Mouse (Mus musculus) brain, adult 2 months (tissue): ENCODE data around the gene Wdr34.
"Not testable (repeated sequence)": the region's sequence is repeated elsewhere in the genome, so short reads cannot be mapped to it uniquely, and the experiment has no call there.

Experiments used
- DNase-seq: peaks from one replicate; pipeline ENCODE4 v3.0.0; 2011; ENCODE audit warnings: low read depth, low spot score

Gene Wdr34

GRCm38 (mm10) chr2:30066046-30066901 is 17.6 kb upstream of the Wdr34 start:
- DNase-seq = peak; percentile 97

DNA sequence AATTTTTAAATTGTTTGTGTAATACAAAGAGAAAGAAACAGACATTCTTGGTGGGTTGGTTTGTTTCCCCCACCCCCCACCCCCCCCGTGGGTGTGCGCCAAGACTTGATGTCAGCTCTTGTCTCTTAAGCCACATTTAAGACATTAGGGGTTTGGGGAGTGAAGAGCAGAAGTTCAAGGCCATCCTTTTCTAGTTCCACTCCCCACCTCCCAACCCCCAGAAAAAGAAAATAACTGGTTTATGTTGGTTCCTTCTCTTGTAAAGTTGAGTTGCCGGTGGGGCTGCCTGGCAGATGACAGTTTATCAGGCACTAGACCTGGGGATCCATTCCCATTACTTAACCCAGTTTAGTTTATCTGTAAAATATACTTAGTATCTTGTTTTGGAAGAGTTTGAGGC is 15.6 kb upstream of the Wdr34 start:
- DNase-seq = no peak

DNA sequence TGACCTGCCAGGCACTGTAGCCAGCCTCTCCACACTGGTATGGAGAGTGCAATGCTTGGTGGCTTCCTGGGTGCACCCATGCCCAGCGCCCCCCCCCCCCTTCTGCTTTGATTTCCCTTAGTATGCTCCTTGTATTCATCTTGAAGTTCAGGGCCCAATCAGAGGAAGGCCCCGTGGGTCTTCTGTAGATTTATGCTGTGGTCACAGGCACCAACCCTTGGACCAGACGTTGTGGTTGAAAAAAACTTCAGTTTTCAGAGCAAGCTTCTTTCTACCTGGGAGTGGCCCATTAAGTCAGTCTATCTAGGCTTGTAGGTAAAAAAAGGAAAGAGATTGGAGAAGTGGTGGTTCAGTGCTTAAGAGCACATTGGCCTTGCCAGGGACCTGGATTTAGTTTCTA is 15.1 kb upstream of the Wdr34 start:
- no peak for DNase-seq

- no peak for DNase-seq
Observed at GRCm38 (mm10) chr2:30063235-30063634, 14.6 kb upstream of the Wdr34 start.

DNA sequence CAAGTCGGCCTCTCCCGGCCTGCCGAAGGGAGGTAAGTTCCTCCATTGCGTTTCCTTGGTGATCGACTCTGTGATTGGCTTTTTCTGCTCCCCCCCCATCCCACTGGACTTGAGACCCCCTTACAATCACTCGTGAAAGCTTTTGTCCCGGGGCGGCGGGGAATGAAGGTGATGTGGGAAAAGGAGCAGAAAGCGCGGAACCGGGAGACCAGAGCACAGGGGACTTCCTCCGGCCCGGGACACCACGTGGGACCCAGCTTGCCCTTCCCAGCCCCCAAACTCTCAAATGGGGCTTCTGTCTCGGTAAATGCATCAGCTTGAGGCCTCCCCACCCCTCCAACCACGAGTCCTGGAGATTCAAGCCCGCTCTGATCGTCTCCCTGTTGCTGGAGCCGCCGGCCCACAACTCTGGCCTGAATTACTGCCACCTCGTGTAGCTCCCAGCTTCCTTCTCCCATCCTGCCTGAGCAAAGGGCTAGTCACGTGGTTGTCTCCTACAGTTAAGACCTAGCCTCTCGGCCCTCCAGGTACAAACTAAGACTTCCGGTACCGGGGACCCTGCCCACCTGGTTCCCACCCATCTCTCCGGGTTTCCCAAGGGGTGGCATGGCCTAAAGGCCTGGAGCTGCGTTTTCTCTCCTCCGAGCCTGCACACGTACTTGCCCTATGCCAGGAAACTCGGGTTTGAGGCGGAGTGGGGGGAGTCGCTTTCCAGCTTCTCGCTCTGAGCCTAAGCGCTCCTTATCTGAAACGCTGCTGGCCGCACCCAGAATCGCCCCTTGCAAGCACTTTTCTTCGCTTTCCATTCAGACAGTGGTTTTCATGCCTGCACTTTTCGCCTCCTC is 13.8 kb upstream of the Wdr34 start:
- DNase-seq = peak; percentile 81

GRCm38 (mm10) chr2:30061215-30062166 is 12.8 kb upstream of the Wdr34 start:
- DNase-seq = peak; percentile 20

- no peak for DNase-seq
Observed at GRCm38 (mm10) chr2:30058418-30058817, 9.7 kb upstream of the Wdr34 start.

DNA sequence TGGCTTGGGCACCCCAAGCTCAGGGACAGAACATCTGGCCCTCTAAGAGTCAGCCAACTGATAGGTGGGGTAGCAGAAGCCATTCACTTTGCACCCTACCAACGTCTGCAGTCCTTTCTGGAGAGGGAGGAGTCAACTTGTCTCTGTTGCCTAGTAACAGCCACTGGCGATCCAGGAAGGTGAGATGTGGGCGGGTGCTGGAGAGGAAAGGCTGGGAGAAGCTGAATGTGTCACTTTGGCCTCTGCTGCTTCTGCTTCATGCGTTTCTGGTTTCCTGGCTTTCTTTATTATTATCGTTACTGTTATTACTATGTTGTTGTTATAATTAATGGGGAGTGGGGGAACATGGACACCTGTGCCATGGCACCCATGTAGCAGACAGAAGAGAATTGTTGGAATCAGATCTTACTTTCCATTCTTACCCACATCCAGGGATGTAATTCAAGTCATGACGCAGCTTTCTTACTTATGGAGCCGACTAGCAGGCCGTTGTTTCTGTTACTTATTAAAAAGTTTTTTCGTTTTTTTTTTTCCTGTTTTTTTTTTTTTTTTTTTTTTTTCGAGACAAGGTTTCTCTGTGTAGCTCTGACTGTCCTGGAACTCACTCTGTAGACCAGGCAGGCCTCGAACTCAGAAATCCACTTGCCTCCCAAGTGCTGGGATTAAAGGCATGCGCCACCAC is 8.7 kb upstream of the Wdr34 start, which contains the start of gene Set:
Set (plus strand) TSS at position 156 of the 682 bp plus-strand sequence.
- DNase-seq = peak; percentile 43

- no peak for DNase-seq
Observed at GRCm38 (mm10) chr2:30056736-30057135, 8.1 kb upstream of the Wdr34 start.

DNA sequence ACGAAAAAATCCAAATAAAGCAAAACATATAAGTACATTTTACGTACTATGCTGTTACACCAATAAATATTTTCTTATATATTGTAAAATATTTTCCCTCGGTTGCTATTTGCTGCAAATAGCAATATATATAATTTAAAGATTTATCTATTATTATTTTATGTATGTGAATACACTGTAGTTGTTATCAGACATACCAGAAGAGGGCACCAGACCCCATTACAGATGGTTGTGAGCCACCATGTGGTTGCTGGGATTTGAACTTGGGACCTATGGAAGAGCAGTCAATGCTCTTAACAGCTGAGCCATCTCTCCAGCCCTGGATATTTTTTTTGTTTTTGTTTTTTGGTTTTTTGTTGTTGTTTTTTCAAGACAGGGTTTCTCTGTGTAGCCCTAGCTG is 6.6 kb upstream of the Wdr34 start:
- DNase-seq = not testable (repeated sequence)

- no peak for DNase-seq
Observed at GRCm38 (mm10) chr2:30051992-30052761, 3.5 kb upstream of the Wdr34 start.

DNA sequence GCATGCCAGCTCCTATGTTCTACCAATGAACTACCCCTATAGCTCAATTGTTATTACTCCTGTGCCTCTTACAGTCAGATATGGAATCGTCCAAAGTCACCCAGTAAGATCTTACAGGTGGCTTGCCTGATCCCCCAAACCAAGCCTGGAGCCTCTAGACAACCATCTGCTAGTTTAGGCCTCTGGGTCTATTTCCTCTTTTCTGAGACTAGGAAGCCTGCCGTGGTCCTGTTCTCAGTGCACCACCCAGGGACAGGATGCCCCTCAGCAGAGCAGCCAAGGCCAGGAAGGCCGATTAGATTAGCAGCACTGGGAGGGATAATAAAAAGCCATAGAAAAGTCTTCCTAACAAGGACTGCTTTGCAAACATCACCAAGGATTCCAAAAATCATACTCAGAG is 1.1 kb upstream of the Wdr34 start:
- no peak for DNase-seq

GRCm38 (mm10) chr2:30048101-30048501 is 580 bp downstream of the Wdr34 start:
- DNase-seq = no peak

DNA sequence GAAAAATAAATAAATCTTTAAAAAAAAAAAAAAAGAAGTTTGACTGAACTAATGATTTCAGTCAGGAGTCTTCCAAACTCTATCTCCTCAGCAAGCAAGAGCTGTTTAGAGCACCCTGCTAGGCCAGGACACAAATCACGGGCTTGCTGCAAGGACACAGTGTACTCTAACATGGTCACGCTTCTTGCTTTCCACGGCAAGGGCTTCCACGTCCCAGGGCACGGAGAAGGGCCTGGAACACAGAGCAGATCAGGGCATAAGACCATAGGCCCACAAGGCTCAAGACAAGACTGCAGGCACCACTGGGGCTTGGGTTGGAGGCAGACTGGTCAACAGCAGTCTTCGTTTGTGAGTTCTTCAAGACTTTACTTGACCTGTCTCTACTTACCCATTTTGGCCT is 1.6 kb downstream of the Wdr34 start:
- DNase-seq = no peak

DNA sequence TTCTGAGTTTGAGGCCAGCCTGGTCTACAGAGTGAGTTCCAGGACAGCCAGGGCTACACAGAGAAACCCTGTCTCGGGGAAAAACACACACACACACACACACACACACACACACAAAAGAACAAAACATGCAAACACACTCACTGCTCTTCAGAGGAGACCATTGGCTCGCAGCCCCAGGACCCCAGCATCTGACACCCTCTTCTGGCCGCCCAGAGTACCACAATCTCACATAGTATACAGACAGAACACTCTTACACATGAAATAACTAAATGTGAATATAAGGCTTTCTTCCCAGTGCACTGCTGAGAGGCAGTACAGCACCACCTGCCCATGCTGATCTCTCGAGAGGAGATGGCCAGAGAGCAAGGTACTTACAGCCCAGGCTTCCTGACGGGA is 4.1 kb downstream of the Wdr34 start:
- DNase-seq = no peak

GRCm38 (mm10) chr2:30042445-30042844 is 6.2 kb downstream of the Wdr34 start:
- DNase-seq = peak; percentile 89

DNA sequence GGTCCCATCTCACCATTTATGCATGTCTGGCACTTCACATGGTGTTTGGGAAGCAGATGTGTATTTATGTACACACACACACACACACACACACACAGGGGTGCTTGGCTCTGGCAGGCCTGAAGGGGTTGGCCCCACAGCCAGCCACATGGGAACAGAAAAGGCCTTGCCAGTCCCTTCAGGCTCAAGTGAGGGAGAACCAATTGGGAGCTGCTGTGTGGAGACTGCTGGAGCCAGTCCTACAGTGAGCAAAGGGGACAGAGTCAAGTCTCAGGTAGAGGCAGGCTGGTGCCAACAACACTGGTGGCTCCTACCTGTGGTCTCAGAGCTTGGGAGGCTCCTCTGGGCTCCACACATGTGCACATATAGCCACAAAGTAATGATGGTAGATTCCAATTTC is 9.0 kb downstream of the Wdr34 start:
- no peak for DNase-seq

- no peak for DNase-seq
Observed at GRCm38 (mm10) chr2:30038370-30038769, 10.3 kb downstream of the Wdr34 start.

DNA sequence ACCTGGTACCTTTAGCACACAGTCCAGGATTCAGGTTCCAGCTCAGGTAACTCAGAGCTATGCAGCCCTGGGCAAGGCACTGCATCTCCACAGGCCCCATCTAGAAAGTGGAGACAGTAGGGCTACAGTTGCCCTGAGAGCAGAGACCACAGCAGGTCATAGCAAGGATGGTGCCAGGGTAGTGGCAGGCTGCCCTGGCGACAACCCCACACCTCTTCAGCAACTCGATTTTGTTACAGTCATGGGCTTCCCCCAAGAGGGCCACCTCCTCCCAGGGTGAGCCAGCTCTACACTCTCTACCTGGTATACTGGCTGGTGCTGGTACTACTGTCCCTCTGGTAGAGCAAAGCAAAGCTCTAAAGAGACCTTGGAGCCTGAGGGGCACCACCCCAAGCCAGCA is 10.9 kb downstream of the Wdr34 start:
- no peak for DNase-seq

GRCm38 (mm10) chr2:30032957-30033356 is 15.7 kb downstream of the Wdr34 start:
- DNase-seq = no peak
